Mouse (Mus musculus): ENCODE results near the gene Ptprk.

The Ptprk gene

DNA sequence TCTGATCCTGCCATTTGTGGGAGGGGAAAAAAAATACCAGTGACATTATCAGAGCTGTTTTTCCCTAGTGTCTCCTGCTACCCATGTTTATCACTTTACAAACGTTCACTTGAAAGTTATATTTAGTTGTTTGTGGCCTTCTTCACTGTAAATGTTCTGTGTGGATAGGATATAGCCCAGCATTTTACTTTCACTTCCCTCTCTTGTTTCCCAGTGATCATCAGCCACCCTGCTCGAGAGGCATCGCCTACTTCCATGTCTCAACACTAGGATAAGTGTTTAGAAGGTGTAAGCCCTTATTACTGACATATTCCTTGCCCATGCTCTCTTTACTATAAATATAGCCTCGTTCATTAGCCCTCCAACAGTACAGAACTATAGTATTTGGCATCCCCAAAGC lies 466.0 kb downstream of the Ptprk start:
- no peak for DNase-seq (ENCODE audit: low spot score in 2 of 2)

DNA sequence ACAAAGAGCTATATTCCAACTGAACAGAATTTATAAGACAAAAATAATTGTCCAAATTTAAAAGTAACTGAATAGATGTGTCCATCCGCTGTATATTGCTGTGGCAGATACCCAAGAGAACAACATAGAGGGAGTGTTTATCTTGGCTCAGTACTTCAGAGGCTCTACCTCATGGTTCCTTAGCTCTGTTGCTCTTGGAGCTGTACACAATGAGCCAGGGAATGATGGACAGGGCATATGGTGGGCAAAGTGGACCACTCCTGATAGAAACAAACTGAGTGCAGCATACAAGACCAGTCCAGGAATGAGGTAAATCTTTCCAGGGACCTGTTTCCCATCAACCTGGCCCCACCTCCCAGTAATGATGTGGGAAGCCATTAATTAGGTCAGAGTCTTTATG lies 468.1 kb downstream of the Ptprk start:
- no peak for DNase-seq (ENCODE audit: low spot score in 2 of 2)

DNA sequence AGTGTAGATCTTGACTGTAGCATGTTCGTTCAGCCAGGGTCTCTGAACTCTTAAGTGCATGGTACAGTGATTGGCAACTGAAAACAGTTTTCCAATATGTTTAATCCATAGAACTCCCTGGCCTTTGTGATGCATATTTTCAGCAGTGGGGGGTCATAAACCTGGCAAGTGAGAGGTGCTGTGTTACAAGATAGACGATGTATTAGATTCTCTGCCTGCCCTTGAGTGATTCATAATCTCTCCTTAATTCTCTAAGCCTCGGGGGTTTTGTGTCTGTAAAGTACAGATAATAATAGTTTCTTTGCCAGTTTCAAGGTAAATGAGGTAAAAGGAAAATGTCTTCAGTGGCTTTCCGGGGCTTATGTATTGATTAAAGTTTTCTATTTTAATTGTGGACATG lies 475.9 kb downstream of the Ptprk start:
- no peak for DNase-seq (ENCODE audit: low spot score in 2 of 2)

DNA sequence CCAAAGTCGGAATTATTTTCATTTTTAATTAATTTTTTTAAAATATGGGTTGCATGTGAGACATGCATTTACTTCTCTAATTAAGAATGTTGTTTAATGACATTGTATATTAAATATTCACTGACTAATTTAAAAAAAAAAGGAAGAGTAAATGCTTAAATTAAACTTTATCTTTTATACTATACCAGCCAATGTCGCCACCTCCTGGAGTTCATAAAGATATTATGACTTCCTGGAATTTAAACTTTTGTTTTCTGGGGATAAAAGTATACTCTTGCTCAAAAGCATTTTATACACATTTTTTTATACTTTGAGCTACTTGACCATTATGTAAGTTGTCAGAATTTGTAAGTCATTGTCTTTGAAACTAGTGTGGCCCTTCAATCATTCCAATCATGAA lies 477.4 kb downstream of the Ptprk start:
- DNase-seq (ENCODE audit: low spot score in 2 of 2) = no peak

DNA sequence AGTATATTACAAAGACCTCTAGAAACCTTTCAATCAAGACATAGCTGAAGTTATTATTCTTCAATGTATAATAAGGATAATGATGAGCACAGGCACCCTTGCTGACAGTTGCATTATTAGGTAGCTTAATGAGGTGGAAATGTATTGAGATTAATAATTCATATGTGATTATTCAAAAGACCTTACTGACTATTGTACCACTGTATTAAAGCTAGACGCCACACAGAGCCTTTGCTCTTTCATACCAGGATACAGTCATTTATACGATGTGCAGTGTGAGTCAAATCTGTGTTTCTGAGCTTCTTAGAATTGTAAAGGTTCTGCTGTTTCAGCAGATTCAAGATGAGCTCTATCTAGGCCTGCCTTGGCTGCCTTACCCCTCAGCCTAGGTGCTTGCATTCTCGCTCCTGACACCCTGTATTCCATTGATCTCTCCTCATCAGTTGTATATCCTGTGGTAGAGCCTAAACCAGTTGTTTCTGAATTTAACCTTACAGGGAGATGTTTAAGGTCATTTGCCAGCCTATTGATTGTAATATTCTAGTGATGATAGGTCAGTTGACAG lies 489.6 kb downstream of the Ptprk start:
- DNase-seq (ENCODE audit: low spot score in 2 of 2) = no peak

DNA sequence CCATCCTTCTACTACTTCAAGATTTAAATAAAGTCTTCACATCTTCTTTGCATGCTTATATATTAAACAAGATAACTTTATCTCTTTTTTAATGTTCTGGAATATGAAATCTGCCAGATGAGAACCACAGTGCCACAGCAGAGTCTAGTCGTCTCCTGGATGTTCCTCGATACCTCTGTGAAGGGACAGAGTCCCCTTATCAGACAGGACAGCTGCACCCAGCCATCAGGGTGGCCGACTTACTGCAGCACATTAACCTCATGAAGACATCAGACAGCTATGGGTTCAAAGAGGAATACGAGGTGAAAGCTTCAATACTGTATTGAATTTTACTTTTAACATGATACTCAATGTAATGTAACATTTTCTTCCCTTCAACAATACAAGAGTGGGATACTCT lies 491.8 kb downstream of the Ptprk start:
- no peak for DNase-seq (ENCODE audit: low spot score in 2 of 2)

DNA sequence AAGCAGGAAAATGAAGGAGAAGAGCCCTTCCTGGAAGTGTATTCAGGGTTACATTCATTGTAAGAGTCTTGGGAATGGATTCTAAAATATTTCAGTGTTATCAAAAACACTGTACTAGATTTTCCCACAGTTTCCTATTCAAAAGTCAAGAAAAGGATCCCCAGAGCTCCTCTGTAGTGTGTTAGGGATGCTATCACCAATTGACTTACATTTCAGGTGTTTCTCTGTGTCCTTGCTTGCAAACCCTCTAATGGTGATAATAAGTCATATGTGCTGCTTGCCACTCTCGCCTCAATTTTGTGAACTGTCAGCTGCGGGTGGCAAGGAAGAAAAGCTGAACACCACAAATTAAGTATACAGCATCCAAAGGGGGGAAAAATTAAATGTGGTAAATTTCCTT lies 492.2 kb downstream of the Ptprk start:
- DNase-seq (ENCODE audit: low spot score in 2 of 2) = no peak

DNA sequence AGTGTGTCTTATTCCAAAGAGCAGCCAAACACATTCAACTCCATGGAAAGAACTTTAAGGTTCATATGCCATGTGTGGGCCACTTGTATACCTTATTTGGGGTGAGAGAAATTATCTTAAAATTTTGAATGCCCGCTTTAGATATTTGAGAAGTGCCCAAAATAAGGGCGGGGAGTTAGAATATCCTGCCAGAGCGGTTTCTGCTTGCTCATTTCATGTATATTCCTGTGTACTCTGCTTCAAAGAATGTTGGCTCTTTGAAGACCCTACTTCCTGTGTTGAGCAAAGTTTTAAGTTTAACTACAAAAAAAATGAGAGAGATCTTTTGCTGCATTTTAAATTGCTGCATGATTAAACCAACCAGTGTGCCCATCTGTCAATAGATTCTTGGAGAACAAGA lies 492.8 kb downstream of the Ptprk start:
- DNase-seq (ENCODE audit: low spot score in 2 of 2) = no peak

DNA sequence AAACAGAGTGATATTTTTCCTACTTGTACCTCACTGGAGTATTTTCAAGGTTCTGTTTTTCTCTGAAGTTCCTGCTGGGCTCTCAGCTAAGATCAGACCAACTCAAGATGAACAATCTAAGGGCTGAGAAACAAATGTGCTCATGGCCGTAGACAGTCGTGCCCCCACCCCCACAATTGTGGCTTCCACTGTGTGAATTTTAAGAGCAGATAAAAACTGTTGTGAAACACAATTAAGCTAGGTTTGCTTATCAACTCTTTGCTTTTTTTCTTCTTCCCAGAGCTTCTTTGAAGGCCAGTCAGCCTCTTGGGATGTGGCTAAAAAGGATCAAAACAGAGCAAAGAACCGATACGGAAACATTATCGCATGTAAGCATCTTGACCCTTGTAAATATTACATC lies 493.4 kb downstream of the Ptprk start:
- DNase-seq (ENCODE audit: low spot score in 2 of 2) = no peak

DNA sequence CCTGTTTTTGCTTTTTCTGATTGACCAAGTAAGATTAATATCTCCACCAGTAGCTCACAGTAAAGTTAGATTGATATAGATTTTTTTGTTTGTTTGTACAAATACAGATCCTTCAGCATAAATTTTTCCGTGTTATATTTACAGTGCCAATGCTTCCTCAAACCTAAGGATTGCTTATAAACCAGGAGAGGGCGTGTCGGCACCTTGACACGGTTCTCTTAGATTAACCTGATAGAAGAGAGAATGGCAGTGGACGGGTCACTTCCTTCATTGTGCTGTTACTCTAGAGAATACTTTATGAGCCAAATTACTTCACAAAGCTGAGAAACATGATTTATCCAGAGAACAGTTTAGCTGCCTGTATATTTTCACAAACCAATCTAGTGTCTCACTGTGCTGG lies 505.0 kb downstream of the Ptprk start:
- no peak for DNase-seq (ENCODE audit: low spot score in 2 of 2)

DNA sequence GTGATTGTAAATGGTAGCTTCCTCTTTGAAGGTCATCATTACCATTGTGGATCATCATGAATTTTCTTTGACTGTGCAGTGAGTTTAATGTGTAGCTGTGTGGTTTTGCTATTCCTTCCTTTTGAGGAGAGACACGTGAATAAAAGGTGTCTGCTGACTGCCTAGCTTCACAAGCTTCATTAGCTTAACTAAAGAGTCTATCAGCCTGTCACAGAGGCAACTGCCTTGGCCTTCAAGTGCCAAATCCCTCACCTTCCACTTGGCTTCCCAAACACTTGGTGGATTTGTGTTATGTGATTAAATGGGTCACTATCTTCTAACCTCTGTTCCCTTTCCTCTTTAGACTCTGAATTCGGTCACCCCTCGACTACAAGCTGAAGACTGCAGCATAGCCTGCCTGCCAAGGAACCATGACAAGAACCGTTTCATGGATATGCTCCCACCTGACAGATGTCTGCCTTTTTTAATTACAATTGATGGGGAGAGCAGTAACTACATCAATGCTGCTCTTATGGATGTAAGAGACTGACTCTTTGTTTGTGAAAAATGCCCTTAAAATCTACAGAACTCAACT lies 512.0 kb downstream of the Ptprk start:
- no peak for DNase-seq (ENCODE audit: low spot score in 2 of 2)

DNA sequence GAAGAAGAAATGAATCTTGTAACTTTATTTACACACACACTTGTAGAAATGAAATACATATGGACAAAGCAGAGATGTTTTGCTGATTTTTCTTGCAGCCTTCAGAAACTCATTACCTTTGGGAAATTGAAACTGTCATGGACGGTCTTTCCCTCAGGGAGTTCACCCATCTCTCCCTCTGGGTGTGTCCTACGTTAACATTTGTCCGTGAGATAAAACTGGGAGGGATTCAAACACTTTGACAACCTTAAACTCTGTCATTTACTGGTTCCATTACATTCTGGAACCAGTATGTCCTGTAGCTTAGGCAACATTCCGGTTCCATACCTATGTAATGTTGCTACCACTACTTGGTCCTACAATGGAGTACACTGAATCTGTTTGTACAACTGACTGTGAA lies 513.8 kb downstream of the Ptprk start:
- DNase-seq (ENCODE audit: low spot score in 2 of 2) = no peak

DNA sequence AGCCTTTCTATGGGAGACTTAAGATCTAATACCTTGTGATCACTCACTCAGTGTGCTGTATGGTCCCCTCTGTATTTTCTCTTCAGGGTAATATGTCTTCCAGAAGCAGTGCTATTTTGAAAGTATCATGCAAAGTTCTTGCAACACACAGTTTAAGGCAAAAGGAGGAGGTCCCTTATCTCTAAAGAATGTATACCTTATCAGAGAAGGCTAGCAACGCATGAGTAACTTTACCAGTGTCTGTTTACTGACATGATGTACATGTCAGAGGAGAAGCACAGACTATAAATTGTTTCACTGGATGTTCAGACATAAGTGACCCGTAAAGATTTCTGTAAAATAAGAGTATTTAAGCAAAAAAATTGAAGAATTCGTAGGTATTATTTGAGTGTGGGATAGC lies 516.2 kb downstream of the Ptprk start:
- DNase-seq (ENCODE audit: low spot score in 2 of 2) = no peak

DNA sequence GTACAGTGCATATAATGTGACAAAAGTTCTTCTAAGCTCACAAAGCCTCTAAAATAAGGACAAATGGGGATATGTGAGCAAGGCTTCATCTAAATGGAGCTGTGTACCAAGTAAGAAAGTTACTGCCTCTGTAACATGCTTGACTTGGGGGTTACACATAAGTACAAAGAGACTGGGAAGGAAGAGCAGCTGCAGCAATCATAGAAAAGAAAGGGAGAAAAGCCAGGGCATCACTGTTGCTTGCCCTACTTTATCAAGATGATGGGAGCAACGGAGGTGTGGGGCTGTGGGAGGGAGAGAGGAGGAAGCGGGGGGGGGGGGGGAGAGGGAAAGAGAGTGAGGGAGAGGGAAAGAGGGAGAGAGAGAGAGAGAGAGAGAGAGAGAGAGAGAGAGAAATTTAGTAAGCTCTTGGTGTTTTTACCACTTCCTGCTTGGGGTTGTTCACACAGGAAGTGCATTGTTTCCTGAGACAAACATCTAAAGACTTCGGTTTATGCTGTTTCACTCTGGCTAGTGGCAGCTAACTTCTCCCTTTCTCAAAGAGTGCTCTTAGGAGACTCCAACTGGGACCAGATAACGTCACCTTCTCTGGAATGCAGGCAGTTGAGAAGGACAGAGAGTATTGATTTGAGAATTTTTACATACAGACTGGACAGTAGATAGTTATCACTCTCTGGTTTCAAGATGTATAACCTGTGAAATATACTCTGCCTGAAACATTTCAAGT lies 519.1 kb downstream of the Ptprk start:
- no peak for DNase-seq (ENCODE audit: low spot score in 2 of 2)

DNA sequence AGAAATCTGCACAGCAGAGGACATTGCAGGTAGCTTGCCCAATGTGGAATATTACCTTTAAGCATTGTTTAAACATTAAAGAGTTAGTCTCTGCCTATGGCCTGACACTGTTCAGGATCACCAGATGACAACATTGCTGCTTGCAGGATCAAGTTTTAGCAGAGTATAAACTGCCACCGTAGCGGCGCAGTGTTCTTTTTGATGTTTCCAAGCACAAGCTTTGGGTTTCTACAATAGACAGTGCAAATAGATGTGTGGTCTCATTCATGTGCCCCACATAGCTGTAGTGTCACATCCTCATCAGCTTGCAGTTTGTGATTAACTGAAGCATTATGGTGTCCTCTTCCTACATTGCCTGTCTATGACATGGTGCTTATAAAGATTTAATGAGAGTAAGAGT lies 522.3 kb downstream of the Ptprk start:
- no peak for DNase-seq (ENCODE audit: low spot score in 2 of 2)

DNA sequence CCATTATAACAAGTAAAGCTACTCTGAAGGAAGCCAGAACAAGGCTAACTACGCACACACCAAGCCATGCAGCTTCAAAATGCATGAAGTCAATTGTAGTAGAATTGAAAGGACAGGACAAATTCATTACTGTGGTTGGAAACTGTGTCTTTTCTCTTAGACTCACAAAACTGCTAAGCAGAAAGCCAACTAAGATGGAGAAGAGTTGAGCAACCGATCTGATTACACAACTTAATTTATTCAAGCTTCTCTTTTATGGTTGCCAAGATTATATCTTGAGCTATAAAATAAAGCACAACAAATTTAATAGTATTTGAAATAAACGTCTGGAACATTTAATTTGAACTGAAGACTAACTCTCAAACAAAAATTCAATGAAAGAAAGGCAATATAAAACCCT lies 534.5 kb downstream of the Ptprk start:
- no peak for DNase-seq (ENCODE audit: low spot score in 2 of 2)

DNA sequence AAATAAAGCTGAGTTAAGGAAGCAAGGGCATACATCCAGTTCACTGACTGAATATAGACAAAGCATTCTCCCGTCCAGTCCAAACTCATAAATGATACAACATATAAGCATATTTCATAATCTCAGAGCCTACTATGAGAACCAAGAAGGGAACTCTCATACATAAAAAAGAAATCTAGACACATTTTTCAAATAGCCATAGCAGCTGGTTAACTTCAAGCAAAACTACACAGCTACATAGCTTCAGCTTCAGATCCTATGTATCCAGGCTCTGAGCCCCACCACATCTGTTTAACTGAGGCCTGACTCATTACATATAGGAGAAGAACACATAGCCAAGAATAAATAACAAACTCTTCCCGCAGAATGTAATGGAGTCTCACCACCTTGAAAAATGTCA lies 539.8 kb downstream of the Ptprk start:
- no peak for DNase-seq (ENCODE audit: low spot score in 2 of 2)

DNA sequence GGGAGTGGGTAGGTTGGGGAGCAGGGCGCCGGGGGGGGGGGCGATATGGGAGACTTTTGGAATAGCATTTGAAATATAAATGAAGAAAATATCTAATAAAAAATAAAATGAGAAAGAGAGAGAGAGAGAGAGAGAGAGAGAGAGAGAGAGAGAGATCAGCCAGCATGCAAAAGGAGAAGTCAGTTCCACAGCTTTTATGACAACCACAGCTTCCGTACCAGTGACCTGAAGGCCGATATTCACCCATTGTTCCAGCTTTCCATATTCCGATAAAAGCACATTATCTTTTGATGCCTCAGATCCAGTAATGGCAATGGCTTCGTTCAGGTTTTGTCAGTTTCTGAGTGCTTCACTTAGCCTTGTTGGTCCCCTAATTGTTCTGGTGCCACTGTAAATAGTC lies 542.6 kb downstream of the Ptprk start:
- DNase-seq (ENCODE audit: low spot score in 2 of 2) = no peak

DNA sequence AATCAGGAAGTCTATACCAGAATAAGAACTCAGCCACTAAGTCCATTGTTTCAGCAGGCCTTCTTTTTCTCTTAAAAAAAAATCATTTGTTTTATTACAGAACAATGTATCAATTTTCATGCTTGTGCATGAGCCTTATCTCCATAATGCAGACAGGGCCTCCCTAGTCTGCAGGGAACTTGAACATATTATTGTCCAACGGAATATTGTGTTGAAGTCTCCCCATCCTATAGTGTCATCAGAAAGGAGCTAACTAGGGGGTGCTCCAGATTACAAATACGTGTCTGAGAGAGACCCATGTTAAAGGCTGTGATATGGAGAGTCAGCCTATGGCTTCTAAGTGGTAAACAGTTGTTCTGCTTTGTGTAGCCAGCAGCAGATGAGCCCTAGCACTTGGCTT lies 543.4 kb downstream of the Ptprk start:
- DNase-seq (ENCODE audit: low spot score in 2 of 2) = no peak

DNA sequence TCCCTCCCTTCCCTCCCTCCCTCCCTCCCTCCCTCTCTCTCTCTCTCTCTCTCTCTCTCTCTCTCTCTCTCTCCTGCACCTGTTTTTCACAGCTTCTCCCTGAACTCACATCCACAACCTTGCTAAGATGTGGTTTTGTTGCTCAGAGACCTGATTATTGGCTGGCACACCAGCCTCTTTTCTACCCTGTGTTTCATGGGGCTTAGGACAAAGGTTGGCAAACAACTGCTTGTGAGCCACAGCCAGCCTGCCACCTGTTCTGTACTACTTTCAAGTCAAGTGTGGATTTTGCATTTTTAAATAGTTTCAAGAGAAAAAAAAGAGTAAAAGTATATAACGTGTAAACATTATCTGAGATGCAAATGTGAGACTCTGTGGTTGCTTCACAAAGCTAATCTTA lies 544.8 kb downstream of the Ptprk start:
- DNase-seq (ENCODE audit: low spot score in 2 of 2) = no peak

DNA sequence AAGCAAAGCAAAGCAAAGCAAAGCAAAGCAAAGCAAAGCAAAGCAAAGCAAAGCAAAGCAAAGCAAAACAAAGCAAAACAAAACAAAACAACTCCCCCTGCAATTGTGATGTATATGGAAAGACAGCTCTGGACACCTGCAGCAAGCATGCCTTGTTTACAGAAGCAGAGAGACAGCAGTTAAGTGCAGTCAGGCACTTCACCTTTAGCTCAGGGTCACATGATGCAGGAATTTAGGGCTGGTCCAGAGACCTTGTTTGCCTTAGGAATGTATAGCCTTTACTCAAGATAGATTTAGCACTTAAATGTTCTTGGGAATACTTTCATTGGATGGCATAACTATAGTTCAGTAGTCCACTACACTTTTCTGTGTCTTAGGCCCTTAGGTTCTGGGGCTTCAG lies 561.5 kb downstream of the Ptprk start:
- no peak for DNase-seq (ENCODE audit: low spot score in 2 of 2)

DNA sequence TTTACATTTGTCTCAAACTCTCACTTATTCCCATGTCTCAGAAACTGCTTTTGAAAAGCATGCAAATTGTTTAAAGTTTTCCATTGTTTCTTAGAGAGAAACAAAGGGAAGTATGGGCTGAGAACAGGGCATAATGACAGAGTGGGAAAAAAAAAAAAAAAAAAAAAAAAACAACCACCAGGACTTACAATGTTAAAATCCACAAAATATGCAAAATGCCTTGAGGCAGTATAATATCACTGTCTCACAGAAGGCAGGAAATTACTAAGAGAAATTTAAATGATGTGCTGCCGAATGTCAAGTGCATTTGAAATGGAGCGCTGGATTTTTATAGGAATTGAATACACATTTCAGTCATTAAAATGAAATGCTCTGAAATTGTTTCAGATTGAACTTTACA lies 567.3 kb downstream of the Ptprk start:
- DNase-seq (ENCODE audit: low spot score in 2 of 2) = no peak

Measured in right cerebral cortex, postnatal 36 days (tissue).